Mouse (Mus musculus): Measurements from ENCODE around the gene Gjd3. TPM values are rescaled to one million over a fixed set of nuclear protein-coding genes. Genes with fewer than 3 reads are reported as not detected.

The Gjd3 gene
- not detected for total RNA-seq (2023)

GRCm38 (mm10) chr11:98982773-98983133 is at the start of gene Gjd3:
TSS of gene Gjd3 (minus strand) at chr11:98983016.

GRCm38 (mm10) chr11:99023500-99024467 is 41.0 kb upstream of the Gjd3 start, which contains the start of gene Top2a:
TSS of gene Top2a (minus strand) at chr11:99024189.

Other genes with a start within 250 kb of the Gjd3 start
- gene Thra, start 242.4 kb downstream of the Gjd3 start, total RNA-seq (2023) = 44.0 TPM
- gene Nr1d1, start 207.7 kb downstream of the Gjd3 start, total RNA-seq (2023) = 5.1 TPM
- gene Msl1, start 187.5 kb downstream of the Gjd3 start, total RNA-seq (2023) = 123 TPM
- gene Casc3, start 178.1 kb downstream of the Gjd3 start, total RNA-seq (2023) = 119 TPM
- gene Rapgefl1, start 146.2 kb downstream of the Gjd3 start, total RNA-seq (2023) = not detected
- gene Wipf2, start 119.4 kb downstream of the Gjd3 start, total RNA-seq (2023) = 41.1 TPM
- 4.0 TPM for gene Cdc6, start 75.2 kb downstream of the Gjd3 start, total RNA-seq (2023)
- 95.9 TPM for gene Rara, start 55.2 kb downstream of the Gjd3 start, total RNA-seq (2023)
- gene Top2a, start 41.2 kb upstream of the Gjd3 start, total RNA-seq (2023) = 6.7 TPM
- 449 TPM for gene Igfbp4, start 58.2 kb upstream of the Gjd3 start, total RNA-seq (2023)
- 0.47 TPM for gene Tns4, start 106.3 kb upstream of the Gjd3 start, total RNA-seq (2023)
- gene Ccr7, start 172.1 kb upstream of the Gjd3 start, total RNA-seq (2023) = 1,218 TPM
- gene Smarce1, start 248.0 kb upstream of the Gjd3 start, total RNA-seq (2023) = 159 TPM